Mouse (Mus musculus): Measurements from ENCODE around the gene Actr8. TPM values are rescaled to one million over a fixed set of nuclear protein-coding genes. Genes with fewer than 3 reads are reported as not detected.

Actr8 gene
- polyA plus RNA-seq, 1 experiment from 2014 or later: 22.4 TPM

GRCm38 (mm10) chr14:30041836-30042235, 63.7 kb downstream of the Actr8 start:
- ATAC-seq (ENCODE audit: low read depth): no peak
- Histone ChIP-seq H3K9ac (ENCODE audit: low read depth, low read length) (no peak overlapping the region), H3K4me1 (ENCODE audit: control insufficient read depth, low read depth, low read length) (no peaks in the 10 kb centered on the region), H3K4me3 (ENCODE audit: low read depth, low read length) (no peak overlapping the region), H3K27me3 (ENCODE audit: control insufficient read depth, insufficient read depth, low read depth, low read length) (no peaks in the 10 kb centered on the region), H3K9me3 (replicated peaks; ENCODE audit: control insufficient read depth, low read length) (no peaks in the 10 kb centered on the region), H3K36me3 (ENCODE audit: control insufficient read depth, insufficient read depth) (no peaks in the 10 kb centered on the region), H3K4me2 (ENCODE audit: low read depth, low read length) (no peak overlapping the region), H3K27ac (ENCODE audit: low read length) (no peak overlapping the region)
- 64% methylated on average over 9 of the region's 9 CpGs for WGBS (ENCODE audit: insufficient replicate concordance)

GRCm38 (mm10) chr14:30043356-30043940, 65.3 kb downstream of the Actr8 start:
- no peaks in the 10 kb centered on the region for H3K9me3 ChIP-seq (replicated peaks; ENCODE audit: control insufficient read depth, low read length)
- no peak for ATAC-seq (ENCODE audit: low read depth)
- no peak overlapping the region for H3K4me3 ChIP-seq (ENCODE audit: low read depth, low read length)
- no peaks in the 10 kb centered on the region for H3K4me1 ChIP-seq (ENCODE audit: control insufficient read depth, low read depth, low read length)
- no peaks in the 10 kb centered on the region for H3K36me3 ChIP-seq (ENCODE audit: control insufficient read depth, insufficient read depth)
- H3K4me2 ChIP-seq (ENCODE audit: low read depth, low read length): no peak overlapping the region
- H3K9ac ChIP-seq (ENCODE audit: low read depth, low read length): no peak overlapping the region
- 58% methylated on average over 7 of the region's 7 CpGs for WGBS (ENCODE audit: insufficient replicate concordance)
- no peak overlapping the region for H3K27ac ChIP-seq (ENCODE audit: low read length)
- no peaks in the 10 kb centered on the region for H3K27me3 ChIP-seq (ENCODE audit: control insufficient read depth, insufficient read depth, low read depth, low read length)

DNA sequence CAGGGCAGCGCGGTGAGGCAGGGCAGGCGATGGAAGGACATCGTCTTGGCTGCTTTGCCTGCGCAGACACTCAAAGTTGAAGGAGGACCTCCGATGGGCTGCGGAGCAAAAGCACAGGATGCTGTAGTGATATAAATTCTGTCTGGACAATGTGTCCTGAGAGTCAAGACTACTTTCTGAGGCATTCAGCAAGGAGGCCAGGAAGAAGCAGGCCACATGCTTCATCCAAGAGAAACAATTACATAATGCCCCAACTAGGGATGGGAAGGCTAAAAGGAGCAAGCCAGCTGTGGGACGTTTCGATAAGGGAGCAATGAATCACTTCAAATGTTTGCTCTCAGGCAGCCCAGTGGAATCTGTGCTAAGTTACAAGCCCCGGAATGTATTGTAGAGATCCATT, 67.1 kb downstream of the Actr8 start:
- ATAC-seq (ENCODE audit: low read depth): no peak
- 74% methylated on average over 10 of the region's 10 CpGs for WGBS (ENCODE audit: insufficient replicate concordance)
- Histone ChIP-seq H3K4me3 (ENCODE audit: low read depth, low read length) (no peak overlapping the region), H3K9ac (ENCODE audit: low read depth, low read length) (no peak overlapping the region), H3K27me3 (ENCODE audit: control insufficient read depth, insufficient read depth, low read depth, low read length) (no peaks in the 10 kb centered on the region), H3K9me3 (replicated peaks; ENCODE audit: control insufficient read depth, low read length) (no peaks in the 10 kb centered on the region), H3K4me1 (ENCODE audit: control insufficient read depth, low read depth, low read length) (no peaks in the 10 kb centered on the region), H3K27ac (ENCODE audit: low read length) (no peak overlapping the region), H3K36me3 (ENCODE audit: control insufficient read depth, insufficient read depth) (no peaks in the 10 kb centered on the region), H3K4me2 (ENCODE audit: low read depth, low read length) (no peak overlapping the region)

DNA sequence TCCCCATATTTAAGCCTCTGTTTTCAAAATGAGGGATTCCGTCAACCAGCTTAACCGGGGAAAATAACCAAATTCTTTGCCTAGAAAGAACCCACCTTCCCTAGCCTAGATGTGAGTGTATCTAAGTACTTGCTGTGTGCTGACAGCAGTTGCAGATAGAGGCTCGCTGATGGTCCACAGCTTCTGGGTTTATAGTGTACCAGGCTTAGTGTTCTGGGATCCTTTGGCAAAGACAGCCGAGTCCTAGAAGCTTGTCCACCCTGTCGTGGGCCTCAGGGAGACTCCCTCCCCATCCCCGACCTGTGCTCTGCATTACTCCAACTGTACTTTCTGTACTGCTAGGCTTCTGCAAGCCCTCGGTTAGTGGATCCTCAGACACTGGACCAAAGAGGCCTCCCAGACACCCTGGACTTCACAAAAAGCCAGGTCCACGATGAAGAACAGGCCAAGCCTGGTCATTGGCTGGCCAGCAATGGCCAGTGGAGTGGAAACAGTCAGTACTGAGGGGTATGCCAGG, 67.6 kb downstream of the Actr8 start:
- 53% methylated on average over 8 of the region's 8 CpGs for whole genome bisulfite sequencing (ENCODE audit: insufficient replicate concordance)
- no peak for ATAC-seq (ENCODE audit: low read depth)
- Histone ChIP-seq H3K27ac (ENCODE audit: low read length) (no peak overlapping the region), H3K27me3 (ENCODE audit: control insufficient read depth, insufficient read depth, low read depth, low read length) (no peaks in the 10 kb centered on the region), H3K9ac (ENCODE audit: low read depth, low read length) (no peak overlapping the region), H3K4me2 (ENCODE audit: low read depth, low read length) (no peak overlapping the region), H3K4me3 (ENCODE audit: low read depth, low read length) (no peak overlapping the region), H3K9me3 (replicated peaks; ENCODE audit: control insufficient read depth, low read length) (no peaks in the 10 kb centered on the region), H3K4me1 (ENCODE audit: control insufficient read depth, low read depth, low read length) (no peaks in the 10 kb centered on the region), H3K36me3 (ENCODE audit: control insufficient read depth, insufficient read depth) (no peaks in the 10 kb centered on the region)

DNA sequence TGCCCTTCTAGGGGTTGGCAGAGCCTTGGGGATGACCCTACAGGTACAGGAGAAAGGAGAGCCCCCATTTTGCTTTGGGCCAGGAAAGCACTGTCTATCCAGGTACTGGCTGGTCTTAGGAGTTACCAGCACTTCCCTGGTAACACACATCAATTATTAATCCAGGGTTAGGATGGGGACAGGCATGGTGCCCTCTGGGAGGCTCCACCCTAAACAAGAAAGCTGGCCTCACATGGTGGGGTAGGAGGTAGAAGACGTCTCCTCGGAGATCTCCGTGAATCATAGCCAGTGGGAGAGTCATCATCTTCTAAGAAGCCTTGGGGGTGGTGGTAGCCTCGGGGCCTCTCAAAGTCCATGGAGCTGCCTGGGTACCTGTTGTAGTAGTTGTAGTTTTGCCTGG, 68.8 kb downstream of the Actr8 start:
- 73% methylated on average over 4 of the region's 4 CpGs for WGBS (ENCODE audit: insufficient replicate concordance)
- Histone ChIP-seq H3K9ac (ENCODE audit: low read depth, low read length) (no peak overlapping the region), H3K27ac (ENCODE audit: low read length) (no peak overlapping the region), H3K36me3 (ENCODE audit: control insufficient read depth, insufficient read depth) (no peaks in the 10 kb centered on the region), H3K9me3 (replicated peaks; ENCODE audit: control insufficient read depth, low read length) (no peaks in the 10 kb centered on the region), H3K4me3 (ENCODE audit: low read depth, low read length) (no peak overlapping the region), H3K4me2 (ENCODE audit: low read depth, low read length) (no peak overlapping the region), H3K27me3 (ENCODE audit: control insufficient read depth, insufficient read depth, low read depth, low read length) (no peaks in the 10 kb centered on the region), H3K4me1 (ENCODE audit: control insufficient read depth, low read depth, low read length) (no peaks in the 10 kb centered on the region)
- ATAC-seq (ENCODE audit: low read depth): no peak

DNA sequence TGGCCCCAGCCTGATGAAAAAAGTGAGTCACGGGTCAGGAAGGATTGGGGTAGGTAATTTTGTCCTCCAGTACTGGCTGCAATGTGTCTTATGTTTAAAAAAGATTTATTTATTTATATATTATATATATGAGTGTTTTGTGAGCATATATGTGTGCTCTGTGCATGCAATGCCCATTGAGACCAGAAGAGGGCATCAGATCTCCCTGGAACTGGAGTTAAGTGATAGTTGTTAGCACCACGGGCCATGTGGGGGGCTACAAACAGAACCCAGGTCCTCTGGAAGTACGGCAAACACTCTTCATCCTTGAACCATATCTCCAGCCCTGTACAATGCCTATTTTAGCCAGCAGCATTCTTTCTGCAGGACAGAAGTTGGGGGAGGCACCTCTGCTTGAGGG, 69.9 kb downstream of the Actr8 start:
- H3K27me3 ChIP-seq (ENCODE audit: control insufficient read depth, insufficient read depth, low read depth, low read length): no peaks in the 10 kb centered on the region
- no peak overlapping the region for H3K27ac ChIP-seq (ENCODE audit: low read length)
- no peak overlapping the region for H3K9ac ChIP-seq (ENCODE audit: low read depth, low read length)
- H3K9me3 ChIP-seq (replicated peaks; ENCODE audit: control insufficient read depth, low read length): no peaks in the 10 kb centered on the region
- no peak overlapping the region for H3K4me2 ChIP-seq (ENCODE audit: low read depth, low read length)
- 53% methylated on average over 3 of the region's 3 CpGs for WGBS (ENCODE audit: insufficient replicate concordance)
- H3K4me1 ChIP-seq (ENCODE audit: control insufficient read depth, low read depth, low read length): no peaks in the 10 kb centered on the region
- no peaks in the 10 kb centered on the region for H3K36me3 ChIP-seq (ENCODE audit: control insufficient read depth, insufficient read depth)
- ATAC-seq (ENCODE audit: low read depth): no peak
- H3K4me3 ChIP-seq (ENCODE audit: low read depth, low read length): no peak overlapping the region

GRCm38 (mm10) chr14:30050280-30050679, 72.1 kb downstream of the Actr8 start:
- H3K9ac ChIP-seq (ENCODE audit: low read depth, low read length): no peak overlapping the region
- WGBS (ENCODE audit: insufficient replicate concordance): 70% methylated on average over 8 of the region's 8 CpGs
- no peak overlapping the region for H3K4me2 ChIP-seq (ENCODE audit: low read depth, low read length)
- H3K27ac ChIP-seq (ENCODE audit: low read length): no peak overlapping the region
- no peak for ATAC-seq (ENCODE audit: low read depth)
- H3K4me3 ChIP-seq (ENCODE audit: low read depth, low read length): no peak overlapping the region
- H3K4me1 ChIP-seq (ENCODE audit: control insufficient read depth, low read depth, low read length): no peaks in the 10 kb centered on the region
- H3K36me3 ChIP-seq (ENCODE audit: control insufficient read depth, insufficient read depth): no peaks in the 10 kb centered on the region
- no peaks in the 10 kb centered on the region for H3K9me3 ChIP-seq (replicated peaks; ENCODE audit: control insufficient read depth, low read length)
- H3K27me3 ChIP-seq (ENCODE audit: control insufficient read depth, insufficient read depth, low read depth, low read length): no peaks in the 10 kb centered on the region

- Histone ChIP-seq H3K36me3 (ENCODE audit: control insufficient read depth, insufficient read depth) (no peaks in the 10 kb centered on the region), H3K27ac (ENCODE audit: low read length) (no peak overlapping the region), H3K4me1 (ENCODE audit: control insufficient read depth, low read depth, low read length) (no peaks in the 10 kb centered on the region), H3K9ac (ENCODE audit: low read depth, low read length) (no peak overlapping the region), H3K4me3 (ENCODE audit: low read depth, low read length) (no peak overlapping the region), H3K27me3 (ENCODE audit: control insufficient read depth, insufficient read depth, low read depth, low read length) (no peaks in the 10 kb centered on the region), H3K9me3 (replicated peaks; ENCODE audit: control insufficient read depth, low read length) (no peaks in the 10 kb centered on the region), H3K4me2 (ENCODE audit: low read depth, low read length) (no peak overlapping the region)
- WGBS (ENCODE audit: insufficient replicate concordance): 40% methylated on average over 7 of the region's 7 CpGs
- ATAC-seq (ENCODE audit: low read depth): no peak
Measured at GRCm38 (mm10) chr14:30054922-30055321, 76.8 kb downstream of the Actr8 start.

All from liver, embryonic 16.5 days (tissue).